Mouse (Mus musculus) forebrain, embryonic 11.5 days (tissue): ENCODE data around the gene Egf. TPM values are rescaled to one million over a fixed set of nuclear protein-coding genes. Genes with fewer than 3 reads are reported as not detected.

ENCODE experiments used
- ATAC-seq: fragments of 200-750 bp; cut with Nextera tagmentation; replicated peaks from 2 replicates; pipeline ENCODE4 v1.8.0; 2017; ENCODE audit warnings: moderate TSS enrichment; ENCODE audit not compliant: low FRiP score
- DNase-seq: peaks from one replicate; pipeline ENCODE4 v3.0.0-alpha.2; 2017; ENCODE audit warnings: low spot score
- H3K27ac ChIP-seq: fragments of 300-500 bp; sonication (generic); 2 replicates; pipeline ENCODE4 v1.5.1; 2014; ENCODE audit warnings: low read depth, low read length
- H3K27me3 ChIP-seq: fragments of 300-500 bp; sonication (generic); 2 replicates; pipeline ENCODE4 v1.6.1; 2014; ENCODE audit warnings: mild to moderate bottlenecking, low read length, mixed read lengths; ENCODE audit not compliant: control insufficient read depth, insufficient read depth
- H3K36me3 ChIP-seq: fragments of 300-500 bp; sonication (generic); 2 replicates; pipeline ENCODE4 v1.6.1; 2014; ENCODE audit warnings: mild to moderate bottlenecking, low read length, moderate library complexity, mixed read lengths; ENCODE audit not compliant: control insufficient read depth, insufficient read depth
- H3K4me1 ChIP-seq: fragments of 300-500 bp; sonication (generic); replicated peaks from 2 replicates; pipeline ENCODE4 v1.6.1; 2014; ENCODE audit warnings: low read length, mixed read lengths; ENCODE audit not compliant: control insufficient read depth, insufficient read depth
- H3K4me2 ChIP-seq: fragments of 300-500 bp; sonication (generic); 2 replicates; pipeline ENCODE4 v1.6.1; 2014; ENCODE audit warnings: low read depth, mild to moderate bottlenecking, low read length, moderate library complexity, mixed read lengths; ENCODE audit not compliant: severe bottlenecking
- H3K4me3 ChIP-seq: fragments of 300-500 bp; sonication (generic); 2 replicates; pipeline ENCODE4 v1.5.1; 2014; ENCODE audit warnings: low read depth, low read length
- H3K9ac ChIP-seq: fragments of 300-500 bp; sonication (generic); 2 replicates; pipeline ENCODE4 v1.6.1; 2014; ENCODE audit warnings: low read length
- H3K9me3 ChIP-seq: fragments of 300-500 bp; sonication (generic); 2 replicates; pipeline ENCODE4 v1.6.1; 2016; ENCODE audit warnings: low read length, mixed read lengths; ENCODE audit not compliant: control insufficient read depth
- WGBS: fragments of 180-500 bp; shearing (Covaris S2); extraction: QIAGEN DNeasy Blood & Tissue Kit; methylation state at CpG from one replicate; pipeline ENCODE4 v1.1.7; 2014; 5-methylcytosine and 5-hydroxymethylcytosine counted together
- polyA plus RNA-seq: library from polyadenylated mRNA; unstranded; fragments of >200 nt; fragmentation: Nextera tagmentation; extraction: Ambion mirVana; gene quantifications from 2 replicates; pipeline ENCODE4 v1.2.1, GENCODE M21; 2014

Egf gene
- polyA plus RNA-seq, 1 experiment from 2014 or later = 1.9 TPM

DNA sequence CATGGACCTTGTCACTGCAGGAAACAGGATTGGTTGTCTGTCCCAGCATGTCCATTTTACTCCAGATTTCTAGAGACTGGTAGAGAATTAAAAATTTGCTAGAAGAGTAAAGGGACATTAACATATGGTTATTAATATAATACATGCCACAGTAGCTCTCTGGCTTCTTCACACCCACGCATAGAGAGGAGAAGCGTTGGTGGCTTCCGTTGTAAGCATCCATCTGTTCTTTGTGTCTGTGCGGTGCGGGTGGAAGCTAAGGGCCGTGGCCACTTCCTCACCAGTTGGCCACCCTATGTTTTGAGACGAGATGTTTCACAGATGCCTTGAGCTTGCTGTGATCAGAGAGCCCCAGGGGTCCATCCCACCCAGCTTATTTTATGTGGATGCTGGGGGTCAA is 113.5 kb downstream of the Egf start:
- H3K4me1 ChIP-seq = peaks cover 3% of the 10 kb centered on the region
- no peaks in the 10 kb centered on the region for H3K27me3 ChIP-seq
- ATAC-seq = no peak
- H3K9me3 ChIP-seq = no peaks in the 10 kb centered on the region
- no peak overlapping the region for H3K4me3 ChIP-seq
- H3K36me3 ChIP-seq = no peaks in the 10 kb centered on the region
- H3K9ac ChIP-seq = no peak overlapping the region
- DNase-seq = no peak
- 94% methylated on average over 7 of the region's 7 CpGs for WGBS
- no peak overlapping the region for H3K27ac ChIP-seq
- no peak overlapping the region for H3K4me2 ChIP-seq

DNA sequence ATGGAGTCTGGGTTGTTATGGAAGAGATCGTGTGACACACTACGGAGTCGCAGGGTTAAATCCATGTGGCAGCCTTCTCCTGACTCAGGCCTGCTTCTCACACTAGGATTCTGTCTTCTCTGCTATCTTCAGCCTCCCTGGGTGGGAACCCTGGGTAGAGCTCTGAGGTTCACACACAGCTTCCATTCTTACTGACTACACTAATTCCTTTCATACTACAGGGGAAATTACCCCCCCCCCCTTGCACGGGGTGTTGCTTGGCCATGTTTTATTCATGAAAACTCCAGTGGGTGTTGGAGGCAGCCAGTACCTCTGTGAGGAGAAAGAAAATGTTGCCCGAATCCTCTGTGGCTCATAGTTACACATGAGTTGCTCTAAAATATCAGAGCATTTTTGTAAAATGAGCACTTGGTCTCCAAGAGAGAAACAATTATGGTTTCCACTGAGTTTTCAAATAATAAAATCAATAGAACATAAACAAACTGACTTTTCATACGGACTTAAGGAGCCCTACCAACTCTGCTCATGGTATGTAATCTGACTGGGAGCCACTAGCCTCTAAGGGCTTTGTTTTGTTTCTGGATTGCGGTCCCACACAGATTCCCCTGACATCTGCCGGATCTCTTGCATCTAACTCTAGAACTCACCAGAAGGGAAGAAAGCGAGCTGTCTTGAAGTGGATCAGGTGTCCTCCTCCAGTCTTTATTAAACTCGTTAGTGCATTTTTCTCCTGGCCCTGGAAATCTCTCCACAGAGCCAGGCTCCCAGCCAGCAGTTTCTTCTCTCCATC is 114.7 kb downstream of the Egf start:
- ATAC-seq (peak; percentile 80), DNase-seq (no peak)
- Histone ChIP-seq H3K27ac (0 out of 2 replicates have a peak overlapping the region, but pooled peaks have one; percentile 1), H3K9me3 (no peaks in the 10 kb centered on the region), H3K27me3 (no peaks in the 10 kb centered on the region), H3K36me3 (no peaks in the 10 kb centered on the region), H3K4me2 (no peak overlapping the region), H3K9ac (no peak overlapping the region), H3K4me1 (peaks cover 3% of the 10 kb centered on the region), H3K4me3 (no peak overlapping the region)
- 66% methylated on average over 10 of the region's 10 CpGs for WGBS

DNA sequence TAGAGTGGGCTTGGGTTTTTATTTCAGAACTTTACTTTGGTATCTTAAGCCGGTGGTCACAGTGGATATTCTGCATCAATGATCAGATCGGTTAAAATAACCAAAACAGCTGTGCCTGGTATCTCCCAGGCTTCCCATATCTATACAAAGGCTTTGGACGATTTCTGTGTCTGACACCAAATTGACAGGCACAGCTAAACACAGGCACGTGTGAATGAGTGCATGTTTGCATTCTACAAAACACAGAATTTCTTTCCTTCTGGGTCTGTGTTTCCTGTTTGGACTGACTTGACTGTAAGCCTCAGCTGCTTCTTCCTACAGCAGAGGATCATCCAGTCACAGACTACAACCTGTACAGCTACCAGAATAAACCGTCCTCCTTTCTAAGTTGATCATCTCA is 115.4 kb downstream of the Egf start:
- Histone ChIP-seq H3K4me2 (no peak overlapping the region), H3K27ac (no peak overlapping the region), H3K27me3 (no peaks in the 10 kb centered on the region), H3K4me1 (peaks cover 3% of the 10 kb centered on the region), H3K9me3 (no peaks in the 10 kb centered on the region), H3K4me3 (no peak overlapping the region), H3K36me3 (no peaks in the 10 kb centered on the region), H3K9ac (no peak overlapping the region)
- WGBS = 83% methylated on average over 5 of the region's 5 CpGs
- ATAC-seq (no peak), DNase-seq (no peak)

GRCm38 (mm10) chr3:129637446-129637845 is 117.7 kb downstream of the Egf start:
- H3K27ac ChIP-seq = no peak overlapping the region
- H3K4me1 ChIP-seq = peaks cover 3% of the 10 kb centered on the region
- no peaks in the 10 kb centered on the region; the same call in 1 of the 2 replicates for H3K36me3 ChIP-seq
- no peak overlapping the region for H3K4me3 ChIP-seq
- ATAC-seq (no peak), DNase-seq (no peak)
- no peaks in the 10 kb centered on the region for H3K9me3 ChIP-seq
- H3K9ac ChIP-seq = no peak overlapping the region
- no peak overlapping the region for H3K4me2 ChIP-seq
- no peaks in the 10 kb centered on the region for H3K27me3 ChIP-seq
- WGBS = 94% methylated on average over 6 of the region's 6 CpGs

DNA sequence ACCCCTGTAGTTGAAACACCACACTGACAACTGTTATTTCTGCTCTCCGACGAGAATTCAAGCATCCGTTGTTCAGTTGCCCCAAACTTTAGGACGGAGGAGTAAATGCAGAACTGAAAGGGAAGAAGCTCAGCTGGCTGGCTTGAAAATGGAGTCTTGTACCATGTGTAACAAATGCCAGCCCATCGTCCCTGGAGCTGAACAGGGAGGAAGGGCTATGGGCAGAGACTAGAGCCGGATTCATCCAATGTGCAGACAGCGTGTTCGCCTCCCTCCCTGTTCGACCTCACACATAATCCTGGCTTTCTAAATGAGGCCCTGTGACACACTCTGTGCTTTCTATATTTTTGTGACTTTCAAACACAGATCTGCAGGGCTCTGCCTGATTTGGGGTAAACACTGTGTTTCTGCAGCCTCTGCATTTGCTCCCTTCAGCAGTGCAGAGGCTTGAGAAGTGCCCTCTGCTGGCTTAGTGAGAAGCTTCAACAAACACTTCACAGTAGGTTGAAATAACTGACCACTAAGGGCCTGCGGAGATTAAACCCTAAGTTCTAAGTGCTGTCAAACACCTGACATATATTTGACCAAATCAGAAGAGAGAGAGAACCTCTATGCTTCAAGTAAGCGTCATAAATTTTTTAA is 120.7 kb downstream of the Egf start:
- Histone ChIP-seq H3K9ac (no peak overlapping the region), H3K4me1 (no peaks in the 10 kb centered on the region), H3K36me3 (no peaks in the 10 kb centered on the region; the same call in 1 of the 2 replicates), H3K9me3 (no peaks in the 10 kb centered on the region), H3K27me3 (no peaks in the 10 kb centered on the region), H3K4me3 (no peak overlapping the region), H3K27ac (no peak overlapping the region), H3K4me2 (no peak overlapping the region)
- WGBS = 89% methylated on average over 11 of the region's 11 CpGs
- ATAC-seq (no peak; the same call in 1 of the 2 replicates), DNase-seq (no peak)

DNA sequence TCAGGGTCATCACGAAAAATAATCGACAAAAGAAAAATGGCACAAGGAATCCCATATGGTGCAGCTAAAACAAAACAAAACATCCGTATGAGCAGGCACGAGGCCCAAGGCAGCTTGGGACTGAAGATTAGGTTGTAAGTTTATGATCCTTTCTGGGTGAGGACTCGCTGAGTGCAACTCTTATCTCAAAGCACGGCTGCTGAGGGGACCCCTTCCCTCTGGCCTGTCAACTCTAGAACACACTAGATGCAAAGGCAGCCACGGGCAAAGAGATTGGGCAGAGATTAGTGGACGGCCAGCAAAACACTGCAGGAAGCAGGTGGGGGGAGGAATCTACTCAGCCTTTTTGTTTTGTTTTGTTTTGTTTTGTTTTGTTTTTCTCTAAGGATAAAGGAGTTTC is 121.6 kb downstream of the Egf start:
- Histone ChIP-seq H3K27me3 (no peaks in the 10 kb centered on the region), H3K9me3 (no peaks in the 10 kb centered on the region), H3K4me1 (no peaks in the 10 kb centered on the region), H3K4me2 (no peak overlapping the region), H3K9ac (no peak overlapping the region), H3K27ac (no peak overlapping the region), H3K36me3 (no peaks in the 10 kb centered on the region; the same call in 1 of the 2 replicates), H3K4me3 (no peak overlapping the region)
- ATAC-seq = no peak
- no peak for DNase-seq
- WGBS = 76% methylated on average over 8 of the region's 8 CpGs

DNA sequence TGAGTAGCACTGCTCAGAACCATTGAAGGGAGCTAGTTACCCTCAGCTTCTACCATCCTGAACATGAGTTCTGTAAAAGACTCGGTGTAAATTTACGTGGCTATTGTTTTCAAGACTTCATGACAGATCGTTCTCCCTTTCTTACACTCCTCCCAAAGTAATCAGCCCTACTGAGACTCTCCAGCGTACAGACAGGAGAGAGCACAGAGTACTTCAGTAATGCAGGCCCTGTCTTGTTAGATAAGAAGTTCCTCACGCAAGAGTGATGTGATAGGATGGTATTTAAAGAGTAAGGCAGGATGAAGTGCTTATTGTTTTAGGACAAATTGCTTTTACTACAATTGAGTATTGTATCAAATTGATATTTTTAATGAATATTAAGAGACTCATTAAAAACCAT is 123.3 kb downstream of the Egf start:
- 95% methylated on average over 5 of the region's 5 CpGs for WGBS
- Histone ChIP-seq H3K4me3 (no peak overlapping the region), H3K27ac (no peak overlapping the region), H3K9ac (no peak overlapping the region), H3K9me3 (no peaks in the 10 kb centered on the region), H3K4me2 (no peak overlapping the region), H3K4me1 (no peaks in the 10 kb centered on the region), H3K36me3 (no peaks in the 10 kb centered on the region; the same call in 1 of the 2 replicates), H3K27me3 (no peaks in the 10 kb centered on the region)
- ATAC-seq = no peak
- no peak for DNase-seq

GRCm38 (mm10) chr3:129631018-129631417 is 124.1 kb downstream of the Egf start:
- ATAC-seq (no peak), DNase-seq (no peak)
- H3K4me1 ChIP-seq = no peaks in the 10 kb centered on the region
- H3K27ac ChIP-seq = no peak overlapping the region
- no peak overlapping the region for H3K4me2 ChIP-seq
- no peaks in the 10 kb centered on the region; the same call in 1 of the 2 replicates for H3K36me3 ChIP-seq
- H3K9ac ChIP-seq = no peak overlapping the region
- no peaks in the 10 kb centered on the region for H3K9me3 ChIP-seq
- H3K4me3 ChIP-seq = no peak overlapping the region
- H3K27me3 ChIP-seq = no peaks in the 10 kb centered on the region
- WGBS = 78% methylated on average over 1 of the region's 1 CpGs
